Mouse (Mus musculus) v-Abl transformed pro-B cells (cell line): Measurements from ENCODE around the gene Ldhd.

Source experiments
- in situ Hi-C, 2 experiments: fragments of 400-800 bp; cut with MboI; formaldehyde crosslinking; loops; one replicate each; pipeline ENCODE4 v1.15.1; 2025; ENCODE audit not compliant: unreplicated experiment in 2 of 2

Ldhd gene

DNA sequence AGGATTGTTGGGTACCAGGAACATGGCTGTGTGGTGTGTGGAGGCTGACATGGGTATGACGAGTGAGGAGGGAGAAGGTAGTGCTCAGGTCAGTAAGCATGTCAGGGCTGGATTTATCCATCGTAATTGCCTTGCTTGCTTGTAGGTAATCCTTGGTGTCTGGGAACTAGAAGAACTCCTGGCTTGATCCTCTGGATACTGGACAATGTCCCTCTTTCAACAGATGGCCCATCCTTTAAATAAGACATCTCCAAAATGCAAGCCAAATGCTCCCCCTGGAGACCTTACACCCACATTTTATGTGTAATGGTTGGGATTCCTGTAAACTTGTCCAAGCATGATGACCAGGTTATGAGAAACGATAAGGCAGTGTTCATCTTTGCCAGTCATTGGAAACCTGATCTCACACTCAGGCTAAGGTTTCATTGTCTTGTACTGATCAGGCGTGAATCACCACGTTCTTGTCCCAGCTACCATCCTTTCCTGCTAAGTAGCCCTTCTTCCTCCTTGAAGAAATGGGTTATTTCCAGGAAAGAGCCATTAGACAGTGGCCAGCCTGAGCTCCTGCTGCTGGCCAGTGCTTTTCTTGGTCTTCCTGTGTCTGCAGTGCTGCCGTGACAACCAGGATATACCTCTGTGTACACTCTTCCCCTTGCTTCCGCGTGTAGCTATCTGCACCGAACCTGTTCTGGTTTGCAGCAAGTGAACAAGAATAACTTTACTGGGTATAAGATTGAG is 30.3 kb downstream of the Ldhd start:
- in situ Hi-C loops: loop anchor here (5.0 to 10.0 kb wide), 2 partner anchors 48 to 65 kb away; partner anchors contain the start of gene Znrf1 (in 2 of the 2)

- in situ Hi-C loops: loop anchor here (5.0 to 10.0 kb wide), 2 partner anchors 45 to 63 kb away; partner anchors contain the start of gene Znrf1 (in 2 of the 2)
Measured at GRCm38 (mm10) chr8:111597310-111597709, 32.9 kb downstream of the Ldhd start.

DNA sequence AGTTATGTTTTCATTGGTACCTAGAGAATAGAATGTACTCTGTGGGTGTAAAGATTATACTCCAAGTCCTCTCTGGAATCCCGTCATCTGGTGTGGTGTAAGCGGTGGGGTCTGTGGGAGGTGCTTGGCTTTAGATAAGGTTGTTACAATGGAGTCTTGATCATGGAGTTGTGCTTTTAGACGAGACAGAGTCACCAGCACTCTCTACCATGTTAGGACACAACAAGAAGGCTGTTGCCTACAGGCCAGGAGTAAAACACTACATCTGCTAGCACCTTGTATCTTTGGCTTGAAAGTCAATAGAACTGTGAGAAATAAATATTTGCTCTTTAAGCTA is 33.7 kb downstream of the Ldhd start:
- in situ Hi-C loops: loop anchor here (5.0 to 10.0 kb wide), 2 partner anchors 44 to 62 kb away; partner anchors contain the start of gene Znrf1 (in 2 of the 2)

DNA sequence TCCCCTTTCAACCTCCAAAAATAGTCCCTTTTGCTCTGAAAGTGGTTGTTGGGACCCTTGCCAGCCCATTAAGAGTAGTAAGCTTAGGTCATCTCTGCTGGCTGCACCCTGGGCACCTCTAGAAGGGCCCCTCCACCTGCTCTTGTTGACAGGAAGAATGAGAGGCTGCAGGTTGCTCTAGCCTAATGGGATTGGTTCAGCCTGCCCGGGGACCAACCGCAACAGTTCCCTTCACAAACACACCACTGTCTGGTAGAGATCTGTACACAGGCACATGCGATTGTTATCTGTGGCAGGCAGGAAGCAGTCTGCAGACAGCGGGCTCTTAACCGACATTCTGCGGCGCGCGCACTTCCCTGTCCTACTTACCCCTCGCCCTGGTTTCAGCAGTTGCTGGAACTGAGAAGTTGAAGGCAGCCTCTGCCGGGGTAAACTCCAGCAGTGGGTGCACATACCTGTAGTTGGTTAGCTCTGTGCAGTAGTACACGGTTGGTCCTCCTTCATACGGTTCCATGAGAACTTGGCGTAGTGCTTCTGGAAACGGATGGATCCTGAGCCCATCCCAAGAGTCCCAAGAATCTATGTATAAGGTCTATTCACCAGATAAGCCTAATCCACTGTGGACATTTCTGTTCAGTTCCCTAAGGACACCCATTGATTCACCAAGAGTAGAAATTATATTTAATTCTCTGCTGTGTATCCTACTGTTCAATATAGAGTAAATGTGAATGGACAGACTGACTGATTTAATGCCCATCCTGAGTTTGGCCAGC is 34.3 kb downstream of the Ldhd start:
- in situ Hi-C loops: loop anchor here (5.0 to 10.0 kb wide), 2 partner anchors 44 to 61 kb away; partner anchors contain the start of gene Znrf1 (in 2 of the 2)

DNA sequence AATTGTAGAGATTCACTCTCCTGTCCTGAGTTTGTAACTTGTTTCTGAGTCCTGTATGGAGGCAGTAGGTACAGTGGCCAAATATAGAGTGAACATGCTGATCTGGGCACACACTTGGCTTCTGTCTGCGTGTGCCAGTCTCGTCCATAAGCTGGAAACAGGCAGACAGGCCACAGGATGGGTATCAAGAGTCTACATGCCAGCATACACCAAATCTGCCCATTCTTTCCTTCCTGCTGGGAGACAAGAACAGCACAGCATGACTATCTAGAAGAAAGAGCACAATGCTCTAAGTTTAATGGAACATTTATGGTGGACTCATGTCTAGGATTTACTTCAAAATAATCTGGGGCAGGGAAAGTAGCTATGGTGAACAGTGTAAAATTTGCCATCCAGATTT is 35.2 kb downstream of the Ldhd start:
- in situ Hi-C loops: loop anchor here (5.0 to 10.0 kb wide), 2 partner anchors 43 to 60 kb away; partner anchors contain the start of gene Znrf1 (in 2 of the 2)

DNA sequence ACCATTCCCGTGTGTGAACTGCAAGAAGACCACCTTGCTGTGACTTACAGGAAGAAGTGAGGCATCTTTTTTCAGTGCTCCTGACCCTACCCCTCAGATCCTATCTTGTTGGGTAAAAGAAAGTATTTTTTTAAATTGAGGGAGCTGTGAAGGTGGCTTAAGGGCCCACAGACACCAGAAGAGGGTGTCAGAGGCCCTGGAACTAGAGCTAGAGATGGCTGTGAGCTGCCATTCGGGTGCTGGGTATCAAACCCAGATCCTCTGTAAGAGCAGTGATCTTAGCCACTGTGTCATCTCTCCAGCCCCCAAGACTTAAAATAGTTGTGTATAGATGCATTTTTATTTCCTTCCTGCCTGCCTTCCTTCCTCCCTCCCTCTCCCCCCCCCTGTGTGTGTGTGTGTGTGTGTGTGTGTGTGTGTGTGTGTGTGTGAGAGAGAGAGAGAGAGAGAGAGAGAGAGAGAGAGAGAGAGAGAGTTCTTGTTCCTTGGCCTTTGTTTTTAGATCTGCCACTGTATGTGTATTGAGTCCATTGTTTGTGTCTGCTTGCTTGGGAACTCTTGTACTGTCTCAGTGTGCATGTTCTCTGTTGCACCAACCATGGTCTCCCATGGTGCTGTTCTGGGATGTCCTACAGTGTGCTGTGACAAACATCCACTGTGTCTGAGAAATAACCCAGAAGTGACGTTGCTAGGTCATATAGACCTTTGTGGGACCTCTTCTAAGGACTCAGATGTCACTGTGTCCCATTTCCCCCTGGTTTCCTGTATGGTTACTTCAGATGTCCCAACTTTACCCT is 35.9 kb downstream of the Ldhd start:
- in situ Hi-C loops: loop anchor here (10.0 kb wide), 1 partner anchor 59 kb away; the partner anchor contains the start of gene Znrf1 (in 2 of the 2)

DNA sequence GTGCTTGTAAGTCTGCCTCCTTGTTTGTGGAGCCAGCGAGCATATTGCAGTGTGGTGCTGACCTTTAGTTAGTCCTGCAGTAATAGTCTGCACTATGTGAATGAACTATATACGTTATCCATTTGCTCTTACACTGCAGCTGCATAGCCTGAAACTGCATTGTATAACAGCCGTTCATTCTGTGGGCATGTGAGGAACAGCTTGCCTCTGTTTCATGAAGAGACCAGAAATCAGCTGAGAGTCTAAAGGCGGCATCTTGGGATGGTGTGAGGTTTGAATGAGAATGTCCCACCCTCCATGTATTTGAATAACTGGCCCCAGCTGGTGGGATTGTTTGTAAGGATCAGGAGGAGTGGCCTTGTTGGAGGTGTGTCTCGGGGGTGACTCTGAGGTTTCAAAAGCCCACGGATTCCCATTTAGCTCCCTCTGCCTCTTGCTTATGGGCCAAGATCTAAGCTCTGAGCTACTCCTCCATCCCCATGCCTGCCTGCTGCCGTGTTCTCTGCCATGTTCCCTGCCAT is 37.7 kb downstream of the Ldhd start:
- in situ Hi-C loops: loop anchor here (10.0 kb wide), 1 partner anchor 58 kb away; the partner anchor contains the start of gene Znrf1 (in 2 of the 2)

DNA sequence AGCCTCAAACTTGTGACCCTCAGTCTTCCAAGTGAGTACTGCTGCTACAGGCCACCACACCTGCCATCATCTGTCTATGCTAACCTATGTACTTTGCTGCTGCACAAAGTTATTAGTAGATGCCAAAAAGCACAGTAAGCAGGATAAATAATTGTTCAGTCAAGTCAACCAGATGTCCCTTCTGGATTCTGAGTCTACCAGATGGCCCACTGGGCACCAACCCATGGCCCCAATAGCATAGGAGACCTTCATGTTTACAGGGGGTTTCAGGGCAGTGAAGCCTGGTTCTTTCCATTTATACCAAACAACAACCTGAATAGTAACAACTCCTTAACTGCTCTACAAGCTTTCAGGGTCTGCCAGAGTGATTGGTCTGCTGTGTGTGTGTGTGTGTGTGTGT is 39.0 kb downstream of the Ldhd start:
- in situ Hi-C loops: loop anchor here (10.0 kb wide), 1 partner anchor 56 kb away; the partner anchor contains the start of gene Znrf1 (in 2 of the 2)

DNA sequence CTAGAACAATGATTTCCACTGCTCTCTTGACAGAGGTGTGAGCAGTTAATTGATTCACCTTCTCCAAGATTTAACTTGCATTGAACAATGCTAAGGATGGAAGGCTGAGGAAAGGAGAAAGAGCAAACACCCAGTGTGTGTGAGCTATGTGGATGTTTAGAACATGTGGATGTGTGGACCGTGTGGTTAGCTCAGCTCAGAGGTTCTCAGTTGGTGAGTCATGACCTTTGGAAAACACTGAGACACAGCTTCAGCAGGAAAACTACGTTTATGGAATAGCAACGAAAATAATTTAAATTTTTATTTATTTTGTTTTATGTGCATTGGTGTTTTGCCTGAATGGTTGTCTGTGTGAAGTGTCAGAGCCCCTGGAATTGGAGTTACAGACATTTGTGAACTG is 40.0 kb downstream of the Ldhd start:
- in situ Hi-C loops: loop anchor here (10.0 kb wide), 1 partner anchor 55 kb away; the partner anchor contains the start of gene Znrf1 (in 2 of the 2)

- in situ Hi-C loops: no loop called here
Measured at GRCm38 (mm10) chr8:111588336-111588735, 41.8 kb downstream of the Ldhd start.

DNA sequence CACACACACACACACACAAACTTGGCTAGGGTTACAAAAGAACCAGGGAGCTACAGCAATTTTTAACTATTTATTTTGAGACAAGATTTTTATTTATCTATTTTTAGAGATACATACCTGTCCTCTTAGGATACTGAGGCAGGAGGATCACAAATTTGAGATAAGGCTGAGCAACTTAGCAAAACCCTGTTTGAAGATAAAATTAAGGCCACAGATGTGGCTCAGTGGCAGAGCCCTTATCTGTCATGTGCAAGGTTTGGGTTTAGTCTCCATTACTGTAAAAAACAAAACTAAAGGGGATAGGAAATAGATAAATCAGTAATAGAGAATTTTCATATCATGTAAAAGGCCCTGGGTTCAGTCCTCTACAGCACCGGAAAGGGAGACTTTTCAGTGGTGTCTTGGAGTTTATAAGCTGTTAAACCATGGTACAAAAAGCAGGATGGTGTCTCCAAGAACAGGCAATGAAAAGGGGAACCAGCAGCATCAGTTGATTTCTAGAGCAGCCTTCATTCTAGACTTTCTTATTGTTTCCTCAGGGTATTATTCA is 42.6 kb downstream of the Ldhd start:
- in situ Hi-C loops: no loop called here

- in situ Hi-C loops: no loop called here
Measured at GRCm38 (mm10) chr8:111584946-111585345, 45.2 kb downstream of the Ldhd start.

DNA sequence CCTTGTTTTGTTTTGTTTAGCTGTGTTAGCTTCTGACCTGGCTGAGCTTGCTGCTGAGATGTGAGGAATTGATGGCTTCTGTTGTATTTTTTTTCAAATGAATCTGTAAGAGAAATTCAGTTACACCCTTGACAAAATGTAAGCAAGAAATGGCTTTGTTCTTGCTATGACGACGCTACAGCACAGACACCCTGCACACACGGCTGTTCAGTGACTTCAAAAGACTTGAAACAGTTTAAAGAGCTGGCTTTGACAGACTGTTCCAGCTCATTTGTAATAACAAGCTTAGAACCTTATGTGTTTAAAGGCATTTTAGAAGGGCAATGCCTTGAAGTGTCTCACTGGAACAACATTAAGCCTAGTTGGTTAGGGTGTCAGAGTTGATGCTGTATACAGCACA is 47.8 kb downstream of the Ldhd start:
- in situ Hi-C loops: no loop called here

- in situ Hi-C loops: no loop called here
Measured at GRCm38 (mm10) chr8:111580306-111580705, 49.9 kb downstream of the Ldhd start.

DNA sequence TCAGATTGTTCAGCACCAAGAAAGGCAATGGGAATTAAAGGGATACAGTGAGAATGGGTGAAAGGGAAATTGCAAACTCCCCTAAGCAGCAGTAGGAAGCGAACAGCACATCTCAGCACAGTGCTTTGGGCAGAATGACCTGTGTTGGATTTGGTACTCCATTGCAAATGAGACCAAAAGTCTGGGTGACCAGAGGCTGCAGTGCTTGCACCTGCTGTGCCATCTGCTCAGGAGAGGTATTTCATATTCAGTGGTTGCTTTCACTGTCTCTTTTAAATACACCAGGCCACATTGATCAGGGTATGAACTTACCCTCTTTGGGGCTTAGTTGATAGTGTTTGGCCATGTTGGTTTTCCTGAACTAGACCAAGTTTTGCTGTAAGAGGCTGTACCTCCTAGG is 50.9 kb downstream of the Ldhd start:
- in situ Hi-C loops: no loop called here

GRCm38 (mm10) chr8:111577880-111578533 is 52.2 kb downstream of the Ldhd start:
- in situ Hi-C loops: no loop called here

DNA sequence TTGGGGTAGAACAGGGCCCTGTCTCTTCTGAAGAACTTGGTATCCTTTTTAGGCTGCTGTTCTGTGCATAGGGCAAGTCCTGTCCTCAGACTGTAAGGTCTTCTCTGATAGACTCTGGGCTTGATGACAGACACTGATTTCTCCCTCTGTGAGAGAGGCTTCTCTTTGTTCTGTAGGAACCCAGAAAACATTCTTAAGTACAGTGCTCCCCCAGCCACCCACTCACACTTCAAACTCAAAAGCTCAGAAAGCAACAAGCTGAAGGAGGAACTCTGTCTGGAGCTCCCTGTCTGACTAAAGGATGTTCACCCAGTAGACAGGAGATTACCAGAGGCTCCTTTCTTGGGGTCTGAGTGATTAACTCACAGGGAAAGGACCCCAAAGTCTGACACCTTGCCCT is 53.7 kb downstream of the Ldhd start:
- in situ Hi-C loops: no loop called here

- in situ Hi-C loops: no loop called here
Measured at GRCm38 (mm10) chr8:111575492-111575891, 54.7 kb downstream of the Ldhd start.

DNA sequence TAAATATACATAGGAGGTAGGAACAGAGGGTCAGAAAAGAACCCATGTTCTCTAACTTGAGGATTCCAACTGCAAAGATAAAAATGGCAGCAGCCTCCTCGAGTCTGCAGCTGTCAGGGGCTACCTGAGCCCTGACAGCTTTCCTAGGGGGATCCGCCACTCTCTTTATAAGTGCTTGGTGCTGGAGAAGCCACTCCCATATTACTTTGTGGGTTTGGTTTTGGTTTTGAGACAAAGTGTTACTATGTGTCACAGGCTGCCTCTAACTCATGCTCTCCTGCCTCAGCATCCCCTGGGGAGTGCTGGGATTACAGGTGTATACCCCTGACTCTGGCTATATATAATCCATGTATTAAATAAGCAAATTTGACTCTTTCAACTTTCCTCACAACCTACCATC is 56.2 kb downstream of the Ldhd start:
- in situ Hi-C loops: no loop called here
